Mouse (Mus musculus): ENCODE results near the gene Dnase1l2. TPM values are rescaled to one million over a fixed set of nuclear protein-coding genes. Genes with fewer than 3 reads are reported as not detected.
A peak's percentile ranks its signal among the peaks of the same experiment; 100 is the strongest.

Gene Dnase1l2
- polyA plus RNA-seq, 1 experiment from 2014 or later, result 6.1 TPM

- H3K4me1 ChIP-seq (ENCODE audit: control insufficient read depth, insufficient read depth, low read depth, low read length), result peaks cover 16% of the 10 kb centered on the region
- no peaks in the 10 kb centered on the region for H3K9me3 ChIP-seq (ENCODE audit: control insufficient read depth, low read length)
- WGBS, result 52% methylated on average over 3 of the region's 3 CpGs
- no peak overlapping the region for H3K9ac ChIP-seq (ENCODE audit: low read depth, low read length)
- no peak overlapping the region for H3K4me2 ChIP-seq (ENCODE audit: low read length)
- no peak overlapping the region for H3K4me3 ChIP-seq (ENCODE audit: low read length)
- ATAC-seq, result no peak
- H3K27ac ChIP-seq (ENCODE audit: low read depth, low read length), result no peak overlapping the region
- H3K27me3 ChIP-seq (replicated peaks; ENCODE audit: control insufficient read depth, insufficient read depth, low read length), result no peaks in the 10 kb centered on the region
- H3K36me3 ChIP-seq (ENCODE audit: control insufficient read depth, insufficient read depth, low read length), result peaks cover 12% of the 10 kb centered on the region
Observed at GRCm38 (mm10) chr17:24480201-24480826, 37.4 kb upstream of the Dnase1l2 start.

- Histone ChIP-seq H3K27me3 (replicated peaks; ENCODE audit: control insufficient read depth, insufficient read depth, low read length) (no peaks in the 10 kb centered on the region), H3K27ac (ENCODE audit: low read depth, low read length) (no peak overlapping the region), H3K4me2 (ENCODE audit: low read length) (peak overlapping the region; percentile 40), H3K4me3 (ENCODE audit: low read length) (no peak overlapping the region; the same call in 1 of the 2 replicates), H3K36me3 (ENCODE audit: control insufficient read depth, insufficient read depth, low read length) (peaks cover 19% of the 10 kb centered on the region), H3K9ac (ENCODE audit: low read depth, low read length) (no peak overlapping the region), H3K9me3 (ENCODE audit: control insufficient read depth, low read length) (no peaks in the 10 kb centered on the region), H3K4me1 (ENCODE audit: control insufficient read depth, insufficient read depth, low read depth, low read length) (peaks cover 14% of the 10 kb centered on the region)
- WGBS, result 34% methylated on average over 1 of the region's 1 CpGs
- no peak for ATAC-seq
Observed at GRCm38 (mm10) chr17:24479431-24479830, 36.5 kb upstream of the Dnase1l2 start.

DNA sequence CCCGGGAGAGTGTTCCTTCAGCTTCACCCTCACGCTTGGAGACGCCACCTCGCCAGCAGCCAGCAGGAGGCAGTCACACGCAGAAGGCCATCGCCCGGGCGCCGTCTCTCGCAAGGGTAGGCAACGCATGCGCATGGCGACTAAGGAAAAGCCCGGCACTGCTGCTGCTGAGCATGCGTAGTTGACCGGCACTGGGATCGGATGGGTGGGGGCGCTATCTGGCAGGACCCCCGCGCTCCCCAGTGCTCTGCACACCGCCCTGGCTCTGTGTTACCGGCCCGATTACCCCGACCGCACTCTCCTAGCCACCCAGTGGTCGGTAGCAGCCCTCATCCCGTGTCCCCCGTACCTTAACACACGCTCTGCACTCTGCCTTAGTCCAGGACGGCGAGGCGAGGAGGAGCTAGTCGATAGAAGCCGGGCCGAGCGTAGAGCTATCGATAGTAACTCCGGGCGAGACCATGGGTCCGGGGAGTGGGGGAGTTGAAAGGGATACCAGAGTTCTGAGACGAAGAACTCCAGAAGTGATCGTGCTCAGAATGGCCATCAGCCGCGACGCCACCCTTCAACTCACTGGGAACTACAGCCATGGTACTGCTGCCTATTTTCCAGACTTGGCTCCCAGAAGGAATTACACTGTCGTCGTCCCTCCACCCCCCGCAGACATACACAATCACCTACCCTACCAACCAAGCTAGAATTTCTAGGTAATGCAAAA lies 35.9 kb upstream of the Dnase1l2 start, which contains the start of gene Mlst8:
Gene Mlst8 (minus strand): TSS at position 416 of the 718 bp plus-strand sequence.
- ATAC-seq, result peak; percentile 95
- H3K27me3 ChIP-seq (replicated peaks; ENCODE audit: control insufficient read depth, insufficient read depth, low read length), result no peaks in the 10 kb centered on the region
- H3K4me1 ChIP-seq (ENCODE audit: control insufficient read depth, insufficient read depth, low read depth, low read length), result peaks cover 17% of the 10 kb centered on the region
- H3K4me3 ChIP-seq (ENCODE audit: low read length), result peak within 1 kb of the TSS; percentile 56
- H3K36me3 ChIP-seq (ENCODE audit: control insufficient read depth, insufficient read depth, low read length), result peaks cover 20% of the 10 kb centered on the region
- peak within 1 kb of the TSS; percentile 61 for H3K4me2 ChIP-seq (ENCODE audit: low read length)
- under 1% methylated on average over 48 of the region's 48 CpGs for WGBS
- H3K9ac ChIP-seq (ENCODE audit: low read depth, low read length), result peak within 1 kb of the TSS; percentile 74
- H3K27ac ChIP-seq (ENCODE audit: low read depth, low read length), result peak within 1 kb of the TSS; percentile 98
- no peaks in the 10 kb centered on the region for H3K9me3 ChIP-seq (ENCODE audit: control insufficient read depth, low read length)

GRCm38 (mm10) chr17:24477985-24478600 lies 35.2 kb upstream of the Dnase1l2 start:
- Histone ChIP-seq H3K27me3 (replicated peaks; ENCODE audit: control insufficient read depth, insufficient read depth, low read length) (no peaks in the 10 kb centered on the region), H3K27ac (ENCODE audit: low read depth, low read length) (no peak overlapping the region), H3K9me3 (ENCODE audit: control insufficient read depth, low read length) (no peaks in the 10 kb centered on the region), H3K4me3 (ENCODE audit: low read length) (peak overlapping the region; percentile 56), H3K4me2 (ENCODE audit: low read length) (peak overlapping the region; percentile 61), H3K4me1 (ENCODE audit: control insufficient read depth, insufficient read depth, low read depth, low read length) (peaks cover 19% of the 10 kb centered on the region), H3K9ac (ENCODE audit: low read depth, low read length) (peak overlapping the region; percentile 74), H3K36me3 (ENCODE audit: control insufficient read depth, insufficient read depth, low read length) (peaks cover 20% of the 10 kb centered on the region)
- WGBS, result 47% methylated on average over 11 of the region's 11 CpGs
- peak; percentile 21; the same call in 1 of the 2 replicates for ATAC-seq

GRCm38 (mm10) chr17:24477053-24477984 lies 34.4 kb upstream of the Dnase1l2 start:
- Histone ChIP-seq H3K4me3 (ENCODE audit: low read length) (no peak overlapping the region; the same call in 1 of the 2 replicates), H3K9ac (ENCODE audit: low read depth, low read length) (0 out of 2 replicates have a peak overlapping the region, but pooled peaks have one; percentile 74), H3K4me2 (ENCODE audit: low read length) (peak overlapping the region; percentile 61), H3K27ac (ENCODE audit: low read depth, low read length) (no peak overlapping the region), H3K36me3 (ENCODE audit: control insufficient read depth, insufficient read depth, low read length) (peaks cover 20% of the 10 kb centered on the region), H3K4me1 (ENCODE audit: control insufficient read depth, insufficient read depth, low read depth, low read length) (peaks cover 27% of the 10 kb centered on the region), H3K9me3 (ENCODE audit: control insufficient read depth, low read length) (no peaks in the 10 kb centered on the region), H3K27me3 (replicated peaks; ENCODE audit: control insufficient read depth, insufficient read depth, low read length) (no peaks in the 10 kb centered on the region)
- 92% methylated on average over 20 of the region's 20 CpGs for WGBS
- no peak for ATAC-seq

DNA sequence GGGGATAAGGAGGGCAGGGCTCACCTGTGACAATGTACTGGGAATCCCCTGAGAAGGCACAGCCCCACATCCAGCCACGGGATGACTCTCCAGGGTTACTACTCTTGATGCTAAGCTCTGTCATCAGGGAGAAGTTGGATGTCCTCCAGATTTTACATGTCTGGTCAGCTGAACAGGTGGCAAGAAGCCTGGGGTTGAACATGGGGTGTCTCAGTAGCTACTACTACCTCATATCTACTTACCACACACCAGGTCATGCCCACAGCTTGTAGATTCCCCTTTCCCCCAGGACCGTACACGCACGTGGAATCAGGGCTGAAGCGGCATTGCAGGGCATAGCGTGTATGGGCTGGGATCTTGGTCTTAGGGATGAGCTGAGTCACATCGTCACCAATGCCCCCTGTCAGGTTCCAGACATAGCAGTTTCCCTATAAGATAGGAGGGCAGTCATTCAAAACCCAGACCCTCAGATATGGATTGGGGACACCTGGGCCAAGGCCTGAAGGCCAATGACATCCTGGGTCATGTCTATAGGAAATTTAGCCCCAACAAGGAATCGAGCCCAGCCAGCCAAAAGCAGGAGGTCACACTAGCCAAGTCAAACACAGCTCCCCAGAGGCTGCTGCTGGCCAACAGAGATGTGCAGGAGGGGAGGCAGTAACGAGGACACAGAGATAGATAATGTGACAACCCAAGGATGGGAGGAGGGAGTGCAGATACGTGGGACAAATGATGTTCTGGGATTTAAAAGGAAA lies 33.3 kb upstream of the Dnase1l2 start:
- H3K4me3 ChIP-seq (ENCODE audit: low read length), result no peak overlapping the region
- H3K27ac ChIP-seq (ENCODE audit: low read depth, low read length), result no peak overlapping the region
- H3K9me3 ChIP-seq (ENCODE audit: control insufficient read depth, low read length), result no peaks in the 10 kb centered on the region
- no peak for ATAC-seq
- H3K4me2 ChIP-seq (ENCODE audit: low read length), result no peak overlapping the region
- H3K27me3 ChIP-seq (replicated peaks; ENCODE audit: control insufficient read depth, insufficient read depth, low read length), result no peaks in the 10 kb centered on the region
- 92% methylated on average over 10 of the region's 10 CpGs for whole genome bisulfite sequencing
- peaks cover 20% of the 10 kb centered on the region for H3K36me3 ChIP-seq (ENCODE audit: control insufficient read depth, insufficient read depth, low read length)
- H3K9ac ChIP-seq (ENCODE audit: low read depth, low read length), result no peak overlapping the region
- H3K4me1 ChIP-seq (ENCODE audit: control insufficient read depth, insufficient read depth, low read depth, low read length), result peaks cover 38% of the 10 kb centered on the region

GRCm38 (mm10) chr17:24475586-24475985 lies 32.7 kb upstream of the Dnase1l2 start:
- Histone ChIP-seq H3K4me3 (ENCODE audit: low read length) (no peak overlapping the region), H3K4me2 (ENCODE audit: low read length) (no peak overlapping the region), H3K27me3 (replicated peaks; ENCODE audit: control insufficient read depth, insufficient read depth, low read length) (no peaks in the 10 kb centered on the region), H3K4me1 (ENCODE audit: control insufficient read depth, insufficient read depth, low read depth, low read length) (peaks cover 43% of the 10 kb centered on the region), H3K9ac (ENCODE audit: low read depth, low read length) (no peak overlapping the region), H3K9me3 (ENCODE audit: control insufficient read depth, low read length) (no peaks in the 10 kb centered on the region), H3K27ac (ENCODE audit: low read depth, low read length) (no peak overlapping the region), H3K36me3 (ENCODE audit: control insufficient read depth, insufficient read depth, low read length) (peaks cover 20% of the 10 kb centered on the region)
- WGBS, result 93% methylated on average over 6 of the region's 6 CpGs
- no peak for ATAC-seq

DNA sequence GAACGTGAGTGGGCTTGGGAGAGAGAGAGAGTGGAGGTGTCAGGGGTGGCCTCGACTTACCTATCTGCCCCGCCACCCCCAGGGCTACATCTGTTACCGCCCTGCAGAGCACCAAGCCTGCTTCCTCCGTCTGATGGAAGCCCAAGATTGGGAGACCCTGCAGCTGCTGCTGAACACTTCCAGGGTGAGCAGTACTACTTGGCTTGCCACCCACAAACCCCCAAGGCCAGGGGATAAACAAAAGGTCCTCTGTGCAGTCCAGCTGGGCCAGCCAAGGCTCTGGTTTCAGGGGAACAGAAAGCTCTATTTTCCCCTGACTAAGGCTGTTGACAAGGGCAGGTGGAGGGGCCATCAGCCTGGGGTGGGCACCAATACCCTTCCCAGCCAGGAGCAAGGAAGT lies 31.7 kb upstream of the Dnase1l2 start:
- Histone ChIP-seq H3K9ac (ENCODE audit: low read depth, low read length) (no peak overlapping the region), H3K4me3 (ENCODE audit: low read length) (no peak overlapping the region), H3K9me3 (ENCODE audit: control insufficient read depth, low read length) (no peaks in the 10 kb centered on the region), H3K36me3 (ENCODE audit: control insufficient read depth, insufficient read depth, low read length) (peaks cover 20% of the 10 kb centered on the region), H3K27me3 (replicated peaks; ENCODE audit: control insufficient read depth, insufficient read depth, low read length) (no peaks in the 10 kb centered on the region), H3K27ac (ENCODE audit: low read depth, low read length) (no peak overlapping the region), H3K4me2 (ENCODE audit: low read length) (no peak overlapping the region), H3K4me1 (ENCODE audit: control insufficient read depth, insufficient read depth, low read depth, low read length) (peaks cover 39% of the 10 kb centered on the region)
- no peak for ATAC-seq
- 81% methylated on average over 5 of the region's 5 CpGs for WGBS
